Mouse (Mus musculus) limb, embryonic 14.5 days (tissue): ENCODE data around the gene Actrt2. TPM values are rescaled to one million over a fixed set of nuclear protein-coding genes. Genes with fewer than 3 reads are reported as not detected.
A peak's percentile ranks its signal among the peaks of the same experiment; 100 is the strongest.

Experiments
- ATAC-seq: fragments of 200-750 bp; cut with Nextera tagmentation; 2 replicates; pipeline ENCODE4 v1.8.0; 2017; ENCODE audit warnings: low read depth, moderate number of reproducible peaks, moderate TSS enrichment; ENCODE audit not compliant: low FRiP score
- DNase-seq: peaks from one replicate; pipeline ENCODE4 v3.0.0-alpha.2; 2015; ENCODE audit warnings: low spot score
- H3K27ac ChIP-seq: fragments of 300-500 bp; sonication (generic); replicated peaks from 2 replicates; pipeline ENCODE4 v1.5.1; 2014; ENCODE audit warnings: low read depth, mild to moderate bottlenecking, low read length, moderate library complexity, mixed read lengths
- H3K27me3 ChIP-seq: fragments of 300-500 bp; sonication (generic); 2 replicates; pipeline ENCODE4 v1.6.1; 2014; ENCODE audit warnings: low read length, mixed read lengths; ENCODE audit not compliant: control insufficient read depth, insufficient read depth
- H3K36me3 ChIP-seq: fragments of 300-500 bp; sonication (generic); 2 replicates; pipeline ENCODE4 v1.6.1; 2014; ENCODE audit warnings: mild to moderate bottlenecking, low read length, moderate library complexity, mixed read lengths; ENCODE audit not compliant: control insufficient read depth, insufficient read depth
- H3K4me1 ChIP-seq: fragments of 300-500 bp; sonication (generic); 2 replicates; pipeline ENCODE4 v1.6.1; 2014; ENCODE audit warnings: antibody characterized with exemption, low read length, mixed read lengths; ENCODE audit not compliant: control insufficient read depth, insufficient read depth
- H3K4me2 ChIP-seq: fragments of 300-500 bp; sonication (generic); replicated peaks from 2 replicates; pipeline ENCODE4 v1.6.1; 2014; ENCODE audit warnings: low read depth, mild to moderate bottlenecking, low read length, moderate library complexity; ENCODE audit not compliant: severe bottlenecking
- H3K4me3 ChIP-seq: fragments of 300-500 bp; sonication (generic); replicated peaks from 2 replicates; pipeline ENCODE4 v1.5.1; 2014; ENCODE audit warnings: low read length
- H3K9ac ChIP-seq: fragments of 300-500 bp; sonication (generic); 2 replicates; pipeline ENCODE4 v1.6.1; 2014; ENCODE audit warnings: mild to moderate bottlenecking, low read depth, low read length, moderate library complexity; ENCODE audit not compliant: severe bottlenecking
- H3K9me3 ChIP-seq: fragments of 300-500 bp; sonication (generic); 2 replicates; pipeline ENCODE4 v1.6.1; 2016; ENCODE audit warnings: low read length; ENCODE audit not compliant: control insufficient read depth
- POLR2A ChIP-seq: fragments of 200-500 bp; IDR thresholded peaks from 2 replicates; pipeline ENCODE4 v1.8.0; 2012; ENCODE audit warnings: inconsistent platforms, mild to moderate bottlenecking, moderate library complexity, borderline replicate concordance; ENCODE audit not compliant: insufficient read depth, insufficient read length; ENCODE audit errors: extremely low read depth
- WGBS: fragments of 180-500 bp; shearing (Covaris S2); extraction: QIAGEN DNeasy Blood & Tissue Kit; methylation state at CpG from one replicate; pipeline ENCODE4 v1.1.7; 2014; 5-methylcytosine and 5-hydroxymethylcytosine counted together
- polyA plus RNA-seq, 2 experiments: library from polyadenylated mRNA; depleted of rRNA in 1 of 2; stranded (reverse) in 1 of 2; unstranded in 1 of 2; fragments of >200 nt; fragmentation: Nextera tagmentation in 1 of 2; extraction: Ambion mirVana in 1 of 2; gene quantifications; 2 replicates each; pipeline versions ENCODE4 v1.2.1 to v1.2.3; 2012 to 2014

Gene Actrt2
- polyA plus RNA-seq, 2 experiments, result not detected

DNA sequence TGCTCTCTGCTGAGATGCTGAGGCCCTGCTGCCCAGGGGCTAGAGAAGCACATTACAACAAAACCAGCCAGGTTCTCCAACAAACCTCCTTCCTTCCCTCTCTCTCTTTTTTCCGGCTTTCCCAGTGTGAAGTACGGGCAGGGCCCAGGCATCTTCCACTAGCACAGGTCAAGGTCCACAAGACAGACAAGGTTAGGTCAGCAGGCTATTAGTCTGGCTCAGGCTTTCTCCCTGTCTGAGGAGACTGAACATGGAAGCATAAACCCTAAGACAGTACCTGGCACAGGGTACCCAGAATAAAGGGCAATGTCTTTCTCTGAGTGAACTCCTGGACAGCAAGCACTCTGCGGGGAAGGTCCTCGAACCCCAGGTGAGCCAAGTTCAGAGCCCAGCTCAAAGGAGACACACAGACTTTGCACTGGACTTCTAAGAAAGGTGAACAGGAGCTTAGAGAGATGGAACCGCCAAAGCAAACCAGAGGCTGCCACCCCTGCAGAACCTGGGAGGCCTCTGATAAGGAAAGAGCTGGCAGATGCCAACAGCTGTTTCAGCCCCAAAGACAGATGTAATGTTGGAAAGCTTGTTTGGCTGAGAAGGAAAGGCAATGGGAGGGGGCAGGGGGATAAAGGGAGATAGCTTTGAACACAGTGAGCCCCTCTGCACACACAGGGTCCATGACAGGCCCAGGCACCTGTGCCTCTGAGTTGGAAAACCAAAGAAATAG lies 40.1 kb downstream of the Actrt2 start:
- Histone ChIP-seq H3K27me3 (no peaks in the 10 kb centered on the region), H3K9ac (0 out of 2 replicates have a peak overlapping the region, but pooled peaks have one; percentile 7), H3K4me3 (no peak overlapping the region), H3K4me2 (no peak overlapping the region), H3K4me1 (peaks cover 49% of the 10 kb centered on the region), H3K36me3 (no peaks in the 10 kb centered on the region), H3K9me3 (no peaks in the 10 kb centered on the region), H3K27ac (no peak overlapping the region)
- ATAC-seq, result no peak
- TF ChIP-seq POLR2A, result no peak
- DNase-seq, result no peak
- 83% methylated on average over 5 of the region's 5 CpGs for WGBS

GRCm38 (mm10) chr4:154626282-154626681 lies 41.4 kb downstream of the Actrt2 start:
- H3K9ac ChIP-seq, result no peak overlapping the region
- no peaks in the 10 kb centered on the region for H3K27me3 ChIP-seq
- H3K4me1 ChIP-seq, result peaks cover 49% of the 10 kb centered on the region
- WGBS, result 89% methylated on average over 2 of the region's 2 CpGs
- DNase-seq, result no peak
- H3K27ac ChIP-seq, result no peak overlapping the region
- ATAC-seq, result no peak
- 0 out of 2 replicates have a peak overlapping the region, but pooled peaks have one; percentile 13 for H3K4me2 ChIP-seq
- H3K4me3 ChIP-seq, result no peak overlapping the region
- no peaks in the 10 kb centered on the region for H3K36me3 ChIP-seq
- no peak for TF ChIP-seq POLR2A
- H3K9me3 ChIP-seq, result no peaks in the 10 kb centered on the region

- DNase-seq (no peak), ATAC-seq (peak; percentile 44; the same call in 1 of the 2 replicates)
- no peak for TF ChIP-seq POLR2A
- Histone ChIP-seq H3K9me3 (no peaks in the 10 kb centered on the region), H3K27ac (no peak overlapping the region), H3K36me3 (no peaks in the 10 kb centered on the region), H3K4me3 (no peak overlapping the region), H3K27me3 (no peaks in the 10 kb centered on the region), H3K4me1 (peaks cover 43% of the 10 kb centered on the region), H3K9ac (no peak overlapping the region), H3K4me2 (no peak overlapping the region)
- 48% methylated on average over 14 of the region's 14 CpGs for WGBS
Observed at GRCm38 (mm10) chr4:154625710-154626109, 42.0 kb downstream of the Actrt2 start.

- 86% methylated on average over 3 of the region's 3 CpGs for WGBS
Observed at GRCm38 (mm10) chr4:154623241-154623640, 44.4 kb downstream of the Actrt2 start.

GRCm38 (mm10) chr4:154622521-154622920 lies 45.1 kb downstream of the Actrt2 start:
- WGBS, result 95% methylated on average over 4 of the region's 4 CpGs

More at GRCm38 (mm10) chr4:154623241-154623640, 44.4 kb downstream of the Actrt2 start:
- TF ChIP-seq POLR2A, result no peak
- Histone ChIP-seq H3K4me3 (no peak overlapping the region), H3K4me1 (peaks cover 32% of the 10 kb centered on the region), H3K4me2 (no peak overlapping the region), H3K36me3 (no peaks in the 10 kb centered on the region; the same call in 1 of the 2 replicates), H3K27me3 (no peaks in the 10 kb centered on the region), H3K9me3 (no peaks in the 10 kb centered on the region), H3K27ac (no peak overlapping the region), H3K9ac (no peak overlapping the region)
- DNase-seq (no peak), ATAC-seq (no peak)

More at GRCm38 (mm10) chr4:154622521-154622920, 45.1 kb downstream of the Actrt2 start:
- no peak for TF ChIP-seq POLR2A
- H3K4me2 ChIP-seq, result no peak overlapping the region
- no peak overlapping the region for H3K9ac ChIP-seq
- no peaks in the 10 kb centered on the region for H3K9me3 ChIP-seq
- H3K27me3 ChIP-seq, result no peaks in the 10 kb centered on the region
- H3K4me3 ChIP-seq, result no peak overlapping the region
- peaks cover 35% of the 10 kb centered on the region for H3K4me1 ChIP-seq
- no peak for ATAC-seq
- no peak overlapping the region for H3K27ac ChIP-seq
- DNase-seq, result no peak
- no peaks in the 10 kb centered on the region; the same call in 1 of the 2 replicates for H3K36me3 ChIP-seq

Other genes with a start within 250 kb of the Actrt2 start
- 11.7 and 15.3 TPM in 2 replicates for gene Prdm16, start 31.0 kb downstream of the Actrt2 start, polyA plus RNA-seq (2012; rRNA removed)
- 25.6 and 40.0 TPM in 2 replicates for gene Prdm16, start 31.0 kb downstream of the Actrt2 start, polyA plus RNA-seq (2014; fragmentation: Nextera tagmentation; extraction: Ambion mirVana)
- 0.09 and 0.13 TPM in 2 replicates for gene Ttc34, start 169.6 kb upstream of the Actrt2 start, polyA plus RNA-seq (2012; rRNA removed)
- 0.06 and 0.10 TPM in 2 replicates for gene Ttc34, start 169.6 kb upstream of the Actrt2 start, polyA plus RNA-seq (2014; fragmentation: Nextera tagmentation; extraction: Ambion mirVana)
- 0.11 and 0.15 TPM in 2 replicates for gene Mmel1, start 201.7 kb upstream of the Actrt2 start, polyA plus RNA-seq (2012; rRNA removed)
- 0.10 TPM in 1 of 2 replicates, not detected in the other for gene Mmel1, start 201.7 kb upstream of the Actrt2 start, polyA plus RNA-seq (2014; fragmentation: Nextera tagmentation; extraction: Ambion mirVana)
- gene Fam213b, start 231.3 kb upstream of the Actrt2 start, polyA plus RNA-seq (2012; rRNA removed), result 24.3 and 33.6 TPM in 2 replicates
- 48.0 and 51.8 TPM in 2 replicates for gene Fam213b, start 231.3 kb upstream of the Actrt2 start, polyA plus RNA-seq (2014; fragmentation: Nextera tagmentation; extraction: Ambion mirVana)